Mouse (Mus musculus) lung, adult 2 months (tissue): ENCODE results near the gene Kcnj14.

Experiments
- CTCF ChIP-seq: fragments of 200-500 bp; IDR thresholded peaks from 2 replicates; pipeline ENCODE4 v1.5.1; 2011; ENCODE audit warnings: mild to moderate bottlenecking, low read length, control low read depth; ENCODE audit not compliant: insufficient read depth
- POLR2A ChIP-seq: fragments of 200-500 bp; IDR thresholded peaks from 2 replicates; pipeline ENCODE4 v1.6.1; 2011; ENCODE audit warnings: low read depth, mild to moderate bottlenecking, control low read depth, low read length, borderline replicate concordance; ENCODE audit errors: extremely low read depth

- no peak for TF ChIP-seq POLR2A
- no peak for TF ChIP-seq CTCF
Observed at GRCm38 (mm10) chr7:45820913-45821312, 3.7 kb downstream of the Kcnj14 start.
